Mouse (Mus musculus) liver, embryonic 14.5 days (tissue): ENCODE data around the gene Hist3h2ba. TPM values are rescaled to one million over a fixed set of nuclear protein-coding genes. Genes with fewer than 3 reads are reported as not detected.
A peak's percentile ranks its signal among the peaks of the same experiment; 100 is the strongest.

Experiments
- ATAC-seq: fragments of 200-750 bp; cut with Nextera tagmentation; 2 replicates; pipeline ENCODE4 v1.8.0; 2017; ENCODE audit warnings: moderate number of reproducible peaks, mild to moderate bottlenecking, moderate library complexity; ENCODE audit not compliant: insufficient read depth
- DNase-seq, 3 experiments: peaks; one replicate each; pipeline ENCODE4 v3.0.0-alpha.2; 2012 to 2013; ENCODE audit warnings: low read depth in 3 of 3, low spot score in 3 of 3
- H3K27ac ChIP-seq: fragments of 300-500 bp; sonication (generic); 2 replicates; pipeline ENCODE4 v1.5.1; 2014; ENCODE audit warnings: moderate library complexity, mild to moderate bottlenecking, control low read depth, inconsistent platforms
- H3K27me3 ChIP-seq: fragments of 300-500 bp; sonication (generic); 2 replicates; pipeline ENCODE4 v1.6.1; 2014; ENCODE audit warnings: mild to moderate bottlenecking, low read length, moderate library complexity; ENCODE audit not compliant: control insufficient read depth, insufficient read depth
- H3K36me3 ChIP-seq: fragments of 300-500 bp; sonication (generic); replicated peaks from 2 replicates; pipeline ENCODE4 v1.6.1; 2014; ENCODE audit warnings: low read depth; ENCODE audit not compliant: control insufficient read depth, insufficient read depth
- H3K4me1 ChIP-seq, 2 experiments: fragments of 200-500 bp in 1 of 2; fragments of 300-500 bp in 1 of 2; sonication (generic) in 1 of 2; replicated peaks; 2 replicates each; pipeline ENCODE4 v1.6.1; 2012 to 2014; ENCODE audit warnings: antibody characterized with exemption in 1 of 2, inconsistent platforms in 1 of 2, low read length in 1 of 2; ENCODE audit not compliant: control insufficient read depth in 2 of 2, insufficient read depth in 2 of 2
- H3K4me2 ChIP-seq: fragments of 300-500 bp; sonication (generic); 2 replicates; pipeline ENCODE4 v1.6.1; 2014; ENCODE audit warnings: low read depth, mild to moderate bottlenecking, control low read depth, moderate library complexity
- H3K4me3 ChIP-seq, 2 experiments: fragments of 200-500 bp in 1 of 2; fragments of 300-500 bp in 1 of 2; sonication (generic) in 1 of 2; 2 replicates each; pipeline ENCODE4 v1.5.1; 2012 to 2014; ENCODE audit warnings: low read depth in 2 of 2, low read length in 2 of 2, mild to moderate bottlenecking in 2 of 2, control low read depth in 1 of 2, inconsistent platforms in 1 of 2, moderate library complexity in 1 of 2; ENCODE audit not compliant: insufficient read depth in 1 of 2
- H3K9ac ChIP-seq: fragments of 300-500 bp; sonication (generic); replicated peaks from 2 replicates; pipeline ENCODE4 v1.6.1; 2014; ENCODE audit warnings: mild to moderate bottlenecking, control low read depth, moderate library complexity
- H3K9me3 ChIP-seq: fragments of 300-500 bp; sonication (generic); 2 replicates; pipeline ENCODE4 v1.6.1; 2016; ENCODE audit warnings: low read length, mixed read lengths; ENCODE audit not compliant: control insufficient read depth
- CTCF ChIP-seq: IDR thresholded peaks from 2 replicates; pipeline ENCODE4 v1.5.1; 2016; ENCODE audit warnings: antibody characterized with exemption, low read depth, control low read depth
- EP300 ChIP-seq: IDR thresholded peaks from 2 replicates; pipeline ENCODE4 v1.6.1; 2016; ENCODE audit warnings: antibody characterized with exemption, low read depth
- whole genome bisulfite sequencing: fragments of 180-500 bp; shearing (Covaris S2); extraction: QIAGEN DNeasy Blood & Tissue Kit; methylation state at CpG from one replicate; pipeline ENCODE4 v1.1.7; 2014; ENCODE audit not compliant: insufficient replicate concordance; 5-methylcytosine and 5-hydroxymethylcytosine counted together
- polyA plus RNA-seq, 2 experiments: library from polyadenylated mRNA; depleted of rRNA in 1 of 2; stranded (reverse) in 1 of 2; unstranded in 1 of 2; fragments of >200 nt; fragmentation: Nextera tagmentation in 1 of 2; extraction: Ambion mirVana in 1 of 2; gene quantifications; 2 replicates each; pipeline versions ENCODE4 v1.2.1 to v1.2.3; 2012 to 2014

Gene Hist3h2ba
- polyA plus RNA-seq, 2 experiments, result 6.0 to 15.7 TPM

DNA sequence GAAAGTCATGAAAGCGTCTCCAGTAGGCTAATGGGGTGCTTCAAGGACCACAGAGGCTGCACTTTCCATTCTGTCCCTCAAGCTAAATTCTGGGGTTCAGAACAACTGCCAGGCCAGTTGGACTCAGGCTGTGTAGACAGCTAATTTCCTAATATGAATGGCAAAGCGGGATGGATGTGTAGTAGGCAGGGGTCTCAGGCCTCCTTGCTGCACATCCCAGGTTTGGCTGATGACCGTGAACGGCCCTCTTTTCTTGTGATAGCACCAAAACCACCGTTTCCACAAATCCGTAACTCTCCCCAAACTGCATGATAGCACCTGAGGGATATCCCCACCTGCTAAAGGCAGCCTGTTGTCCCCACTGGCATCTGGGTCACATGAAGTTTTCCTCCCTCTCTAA is 9.8 kb downstream of the Hist3h2ba start:
- Histone ChIP-seq H3K27ac (peak overlapping the region; percentile 68), H3K4me3 (peak overlapping the region; percentile 4 to 63; a peak in 3 of 4 replicates), H3K36me3 (peaks cover 14% of the 10 kb centered on the region), H3K27me3 (peaks cover 22% of the 10 kb centered on the region), H3K4me2 (peak overlapping the region; percentile 77), H3K4me1 (peaks cover 12 to 22% of the 10 kb centered on the region in 2 experiments), H3K9ac (peak overlapping the region; percentile 73), H3K9me3 (peaks cover 3% of the 10 kb centered on the region; the same call in 1 of the 2 replicates)
- WGBS, result 72% methylated on average over 6 of the region's 6 CpGs
- DNase-seq (no peak), ATAC-seq (no peak)
- TF ChIP-seq EP300 (no peak), CTCF (no peak)

DNA sequence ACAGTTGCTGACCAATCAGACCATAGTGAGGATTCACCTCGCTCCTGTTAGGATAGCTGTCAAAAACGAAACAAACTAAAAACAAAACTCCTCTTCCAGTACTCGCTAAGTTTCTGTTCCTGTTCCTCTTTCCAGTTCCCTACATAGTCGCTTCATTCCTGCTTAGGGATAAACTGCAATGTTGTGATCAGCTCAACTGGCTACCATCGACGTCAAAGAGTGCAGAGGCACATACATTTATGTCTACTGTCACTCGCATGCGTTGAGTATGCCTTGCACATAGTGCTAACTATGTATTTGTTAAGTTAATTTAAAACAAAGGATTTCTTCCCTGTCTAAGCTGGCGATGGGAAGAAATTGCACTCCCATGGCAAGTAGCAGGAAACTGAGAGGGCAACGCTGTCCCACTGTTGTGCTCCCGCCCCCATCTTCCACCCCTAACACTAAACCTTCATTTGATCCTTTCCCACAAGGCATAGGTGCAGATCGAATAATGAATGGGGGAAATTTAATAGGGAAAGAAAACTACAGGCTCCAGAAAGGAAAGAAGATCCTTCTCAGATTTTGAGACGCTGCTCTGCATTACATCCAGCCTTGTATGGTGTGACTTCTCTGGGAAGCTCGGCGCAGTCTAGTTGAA is 10.6 kb downstream of the Hist3h2ba start:
- ATAC-seq, result no peak
- DNase-seq, result peak in 1 of 3 experiments; percentile 45
- H3K9me3 ChIP-seq, result peaks cover 3% of the 10 kb centered on the region; the same call in 1 of the 2 replicates
- peak overlapping the region; percentile 63 to 76 for H3K4me3 ChIP-seq
- TF ChIP-seq CTCF, result no peak
- TF ChIP-seq EP300, result no peak
- peaks cover 25% of the 10 kb centered on the region for H3K27me3 ChIP-seq
- H3K4me2 ChIP-seq, result peak overlapping the region; percentile 77
- H3K27ac ChIP-seq, result peak overlapping the region; percentile 68
- peak overlapping the region; percentile 73 for H3K9ac ChIP-seq
- 11% methylated on average over 15 of the region's 15 CpGs for WGBS
- H3K4me1 ChIP-seq, result peaks cover 12 to 22% of the 10 kb centered on the region in 2 experiments
- H3K36me3 ChIP-seq, result peaks cover 14% of the 10 kb centered on the region

GRCm38 (mm10) chr11:58959921-58960465 is 11.3 kb downstream of the Hist3h2ba start:
- TF ChIP-seq EP300 (peak; percentile 32; the same call in 1 of the 2 replicates), CTCF (peak; percentile 76)
- H3K4me2 ChIP-seq, result peak overlapping the region; percentile 77
- ATAC-seq, result peak; percentile 91
- H3K27me3 ChIP-seq, result peaks cover 25% of the 10 kb centered on the region
- peak; percentile 89 to 91 (median 91) for DNase-seq
- peaks cover 14% of the 10 kb centered on the region for H3K36me3 ChIP-seq
- peak overlapping the region; percentile 73 for H3K9ac ChIP-seq
- H3K27ac ChIP-seq, result peak overlapping the region; percentile 68
- H3K4me1 ChIP-seq, result peaks cover 12 to 22% of the 10 kb centered on the region in 2 experiments
- H3K9me3 ChIP-seq, result peaks cover 3% of the 10 kb centered on the region; the same call in 1 of the 2 replicates
- 1% methylated on average over 40 of the region's 40 CpGs for WGBS
- H3K4me3 ChIP-seq, result peak overlapping the region; percentile 63 to 76

GRCm38 (mm10) chr11:58961364-58962177 is 12.9 kb downstream of the Hist3h2ba start:
- peak; percentile 3; the same call in 1 of the 2 replicates for TF ChIP-seq CTCF
- no peak for TF ChIP-seq EP300

More at GRCm38 (mm10) chr11:58961364-58962177, 12.9 kb downstream of the Hist3h2ba start:
- Histone ChIP-seq H3K9me3 (peaks cover 3% of the 10 kb centered on the region; the same call in 1 of the 2 replicates), H3K9ac (no peak overlapping the region), H3K4me1 (peaks cover 8 to 24% of the 10 kb centered on the region in 2 experiments), H3K4me3 (no peak overlapping the region), H3K4me2 (no peak overlapping the region), H3K27me3 (peaks cover 25% of the 10 kb centered on the region), H3K36me3 (peaks cover 10% of the 10 kb centered on the region), H3K27ac (no peak overlapping the region)
- no peak for DNase-seq
- WGBS, result 61% methylated on average over 50 of the region's 50 CpGs
- ATAC-seq, result no peak
